ENCODE assay signal across 8 mouse cellular contexts in the genomic region with DNA sequence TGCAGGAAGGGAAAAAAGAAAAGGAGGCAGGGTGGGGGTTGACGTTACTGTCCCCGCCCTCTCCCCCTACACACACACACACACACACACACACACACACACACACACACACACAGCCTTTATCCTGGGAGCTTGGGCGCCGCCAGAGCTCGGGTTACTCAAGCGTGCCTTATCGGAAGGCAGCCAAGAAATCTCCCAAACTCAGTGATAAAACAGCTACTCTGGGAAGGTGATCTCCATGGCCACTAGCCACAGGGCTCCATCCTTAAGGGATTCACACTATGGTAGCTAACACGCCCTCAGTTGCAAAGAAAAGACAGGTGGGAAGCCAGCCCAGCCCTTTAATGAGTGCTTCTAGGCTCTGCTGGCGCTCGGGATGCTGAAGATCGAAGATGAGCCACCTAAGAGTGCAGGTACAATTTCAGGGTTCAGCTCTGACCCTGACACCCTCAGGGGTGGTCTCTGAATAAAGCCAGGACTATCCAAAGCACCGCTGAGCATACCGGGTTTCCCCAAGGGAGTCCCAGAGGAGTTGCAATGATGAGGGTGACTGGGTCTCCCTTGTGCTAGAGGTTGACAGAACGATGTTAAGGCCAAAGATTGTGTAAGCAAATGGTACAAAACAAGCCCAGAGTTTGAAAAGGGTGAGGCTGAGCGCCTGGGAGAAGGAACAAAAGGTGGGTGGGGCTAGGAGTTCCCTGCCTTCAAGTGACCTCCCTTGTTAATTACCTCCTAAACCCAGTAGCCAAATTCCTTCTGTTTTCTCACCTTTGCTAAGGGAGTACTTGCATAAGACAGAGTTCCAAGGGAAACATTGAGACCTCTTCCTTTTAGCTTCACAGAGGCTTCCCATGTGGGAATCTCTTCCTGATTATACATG. TPM values are rescaled to one million over a fixed set of nuclear protein-coding genes. Genes with fewer than 3 reads are reported as not detected.
DNase-seq lines count a peak whose midpoint lies in the region; ATAC-seq and TF ChIP-seq lines count a peak whose summit lies in the region.

No protein-coding gene starts in this region.

- no peaks in the 10 kb centered on the region for H3K36me3 ChIP-seq in lung, postnatal 0 days (ENCODE audit: insufficient read depth, low read length)
- H3K36me3 ChIP-seq in midbrain, embryonic 16.5 days (ENCODE audit: control insufficient read depth, insufficient read depth, low read length), result no peaks in the 10 kb centered on the region

- H3K4me1 ChIP-seq in lung, postnatal 0 days (ENCODE audit: insufficient read depth, low read depth, low read length), result no peaks in the 10 kb centered on the region
- H3K4me1 ChIP-seq in midbrain, embryonic 16.5 days (ENCODE audit: control insufficient read depth, insufficient read depth, low read length), result peaks cover 18% of the 10 kb centered on the region

- ATAC-seq in lung, postnatal 0 days, result no peak
- peak; percentile 91 for ATAC-seq in midbrain, embryonic 16.5 days
- no peak for ATAC-seq in megakaryocyte-erythroid progenitor cell, adult 5-6 weeks (replicated peaks; ENCODE audit: low FRiP score, low TSS enrichment, poor library complexity, severe bottlenecking)
- no peak for ATAC-seq in erythroblast, adult 5-6 weeks (replicated peaks; ENCODE audit: low FRiP score, poor library complexity, severe bottlenecking)

- DNase-seq in lung, postnatal 0 days (ENCODE audit: low spot score), result no peak
- no peak for DNase-seq in lung, postnatal 25 days (ENCODE audit: low spot score)
- DNase-seq in frontal cortex, postnatal 10 days (ENCODE audit: low spot score in 2 of 2), result peak; percentile 23 to 36
- peak; percentile 14 for DNase-seq in layer of hippocampus, adult 9-11 months
- no peak for DNase-seq in heart, adult 8-10 months (ENCODE audit: low spot score)

- no peaks in the 10 kb centered on the region for H3K9me3 ChIP-seq in lung, postnatal 0 days (ENCODE audit: low read length)
- H3K9me3 ChIP-seq in midbrain, embryonic 16.5 days (replicated peaks; ENCODE audit: control insufficient read depth, low read length, poor library complexity, severe bottlenecking), result no peaks in the 10 kb centered on the region

- no peaks in the 10 kb centered on the region for H3K27me3 ChIP-seq in lung, postnatal 0 days (replicated peaks; ENCODE audit: insufficient read depth, low read length)
- no peaks in the 10 kb centered on the region for H3K27me3 ChIP-seq in midbrain, embryonic 16.5 days (ENCODE audit: control insufficient read depth, insufficient read depth, low read depth, low read length)

- TF ChIP-seq CTCF in lung, postnatal 0 days (IDR thresholded peaks at IDR 0.05), result no peak

- H3K27ac ChIP-seq in lung, postnatal 0 days (ENCODE audit: low read length), result no peak overlapping the region
- peak overlapping the region; percentile 90 for H3K27ac ChIP-seq in midbrain, embryonic 16.5 days (ENCODE audit: low read length)

- no peak overlapping the region for H3K9ac ChIP-seq in lung, postnatal 0 days (replicated peaks; ENCODE audit: low read depth)
- H3K9ac ChIP-seq in midbrain, embryonic 16.5 days (ENCODE audit: low read depth, low read length), result peak overlapping the region; percentile 76

- no peak overlapping the region for H3K4me3 ChIP-seq in lung, postnatal 0 days (ENCODE audit: low read depth, low read length)
- peak overlapping the region; percentile 71 for H3K4me3 ChIP-seq in midbrain, embryonic 16.5 days (ENCODE audit: low read depth, low read length)

- no peak for TF ChIP-seq EP300 in lung, postnatal 0 days (IDR thresholded peaks at IDR 0.05)

- H3K4me2 ChIP-seq in lung, postnatal 0 days (replicated peaks; ENCODE audit: low read depth, low read length), result peak overlapping the region; percentile 33; the same call in 1 of the 2 replicates
- peak overlapping the region; percentile 81 for H3K4me2 ChIP-seq in midbrain, embryonic 16.5 days (ENCODE audit: low read length)

- 5% methylated on average over 13 of the region's 15 CpGs for WGBS in lung, postnatal 0 days
- 2% methylated on average over 15 of the region's 15 CpGs for WGBS in midbrain, embryonic 16.5 days

RNA-seq across cellular contexts. Expression of a gene that starts 0.7 kb away (rescaled TPM):
- 0.10 TPM in 2 replicates for polyA plus RNA-seq in lung, postnatal 0 days (2015; fragmentation: Nextera tagmentation; extraction: Ambion mirVana)
- polyA plus RNA-seq in midbrain, embryonic 16.5 days (2015; fragmentation: Nextera tagmentation; extraction: Ambion mirVana), result 9.6 and 10.3 TPM in 2 replicates
- total RNA-seq in megakaryocyte-erythroid progenitor cell, adult 5-6 weeks (2014; fragmentation: Nextera tagmentation), result not detected in 2 replicates
- total RNA-seq in megakaryocyte-erythroid progenitor cell, adult 5-6 weeks (2017), result not detected in 2 replicates
- total RNA-seq in erythroblast, adult 5-6 weeks (2015; ENCODE audit: low replicate concordance), result not detected in 2 replicates
- total RNA-seq in erythroblast, adult 5-6 weeks (2017; ENCODE audit: low replicate concordance), result not detected in 2 replicates
- total RNA-seq in heart, adult 8-10 months (2022), result under 1 TPM; 0.03 to 0.30 (median 0.06) TPM

Comparison
In these comparisons a context has a peak if more than half of its experiments do, and no peak if none do; other contexts are left out.
1. DNase-seq: peak in frontal cortex, postnatal 10 days (2 of 2) and layer of hippocampus, adult 9-11 months (single experiment); none in lung, postnatal 0 days (single experiment), lung, postnatal 25 days (single experiment) and heart, adult 8-10 months (single experiment).